Mouse (Mus musculus): Measurements from ENCODE around the gene Nol9. TPM values are rescaled to one million over a fixed set of nuclear protein-coding genes. Genes with fewer than 3 reads are reported as not detected.
A peak's percentile ranks its signal among the peaks of the same experiment; 100 is the strongest.

Gene Nol9
- polyA plus RNA-seq, 1 experiment from 2014 or later = 10.0 TPM

DNA sequence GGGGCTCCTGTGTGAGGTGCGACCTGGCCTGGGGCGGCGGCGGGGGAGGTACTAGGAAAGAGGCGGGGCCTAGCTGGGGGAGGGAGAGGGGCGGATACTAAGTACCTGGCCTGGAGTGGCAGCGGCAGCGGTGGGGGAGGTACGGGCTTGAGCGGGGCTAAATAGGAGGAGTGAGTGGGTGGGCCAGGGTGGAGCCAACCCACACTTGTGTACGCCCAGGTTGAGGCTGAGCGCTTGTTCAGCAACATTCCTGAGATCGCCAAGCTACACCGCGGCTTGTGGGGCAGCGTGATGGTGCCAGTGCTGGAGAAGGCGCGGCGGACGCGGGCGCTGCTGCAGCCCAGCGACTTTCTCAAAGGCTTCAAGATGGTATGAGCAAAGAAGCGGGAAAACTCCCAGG lies 68.4 kb downstream of the Nol9 start:
- H3K4me2 ChIP-seq (replicated peaks; ENCODE audit: low read depth, low read length) = peak overlapping the region; percentile 65
- peaks cover 27% of the 10 kb centered on the region for H3K36me3 ChIP-seq (ENCODE audit: insufficient read depth, low read length)
- H3K27ac ChIP-seq (ENCODE audit: low read length) = peak overlapping the region; percentile 93
- 22% methylated on average over 22 of the region's 24 CpGs for WGBS
- H3K9me3 ChIP-seq (ENCODE audit: low read length) = no peaks in the 10 kb centered on the region
- DNase-seq (ENCODE audit: low spot score) (peak; percentile 93), ATAC-seq (peak; percentile 95)
- H3K9ac ChIP-seq (replicated peaks; ENCODE audit: low read depth) = no peak overlapping the region
- H3K4me1 ChIP-seq (ENCODE audit: insufficient read depth, low read depth, low read length) = 0 out of 2 replicates have a peak, but pooled peaks cover 3% of the 10 kb centered on the region
- H3K27me3 ChIP-seq (replicated peaks; ENCODE audit: insufficient read depth, low read length) = no peaks in the 10 kb centered on the region
- TF ChIP-seq EP300 (IDR thresholded peaks at IDR 0.05) = no peak
- no peak for TF ChIP-seq CTCF (IDR thresholded peaks at IDR 0.05)
- H3K4me3 ChIP-seq (ENCODE audit: low read depth, low read length) = peak overlapping the region; percentile 27; the same call in 1 of the 2 replicates

DNA sequence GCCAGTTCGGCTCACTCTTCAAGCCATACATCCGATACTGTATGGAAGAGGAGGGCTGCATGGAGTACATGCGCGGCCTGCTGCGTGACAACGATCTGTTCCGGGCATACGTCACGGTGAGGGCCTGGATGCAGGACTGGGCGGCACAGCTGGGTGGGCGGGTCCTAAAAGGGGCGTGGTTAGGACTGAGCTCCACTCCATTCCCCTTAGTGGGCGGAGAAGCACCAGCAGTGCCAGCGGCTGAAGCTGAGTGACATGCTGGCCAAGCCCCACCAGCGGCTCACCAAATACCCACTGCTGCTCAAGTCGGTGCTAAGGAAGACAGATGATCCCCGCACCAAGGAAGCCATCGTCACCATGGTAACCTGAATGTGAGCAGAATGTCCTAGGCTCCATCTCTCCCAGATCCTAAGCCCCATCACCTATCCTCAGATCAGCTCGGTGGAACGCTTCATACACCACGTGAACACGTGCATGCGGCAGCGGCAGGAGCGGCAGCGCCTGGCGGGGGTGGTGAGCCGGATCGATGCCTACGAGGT lies 68.9 kb downstream of the Nol9 start:
- TF ChIP-seq CTCF (IDR thresholded peaks at IDR 0.05) (no peak), EP300 (IDR thresholded peaks at IDR 0.05) (no peak)
- peak overlapping the region; percentile 65 for H3K4me2 ChIP-seq (replicated peaks; ENCODE audit: low read depth, low read length)
- peak overlapping the region; percentile 27; the same call in 1 of the 2 replicates for H3K4me3 ChIP-seq (ENCODE audit: low read depth, low read length)
- ATAC-seq (peak; percentile 92), DNase-seq (ENCODE audit: low spot score) (peak; percentile 91)
- no peaks in the 10 kb centered on the region for H3K9me3 ChIP-seq (ENCODE audit: low read length)
- H3K36me3 ChIP-seq (ENCODE audit: insufficient read depth, low read length) = peaks cover 27% of the 10 kb centered on the region
- H3K9ac ChIP-seq (replicated peaks; ENCODE audit: low read depth) = no peak overlapping the region
- WGBS = 36% methylated on average over 30 of the region's 30 CpGs
- H3K27me3 ChIP-seq (replicated peaks; ENCODE audit: insufficient read depth, low read length) = no peaks in the 10 kb centered on the region
- H3K4me1 ChIP-seq (ENCODE audit: insufficient read depth, low read depth, low read length) = 0 out of 2 replicates have a peak, but pooled peaks cover 3% of the 10 kb centered on the region
- H3K27ac ChIP-seq (ENCODE audit: low read length) = peak overlapping the region; percentile 93

DNA sequence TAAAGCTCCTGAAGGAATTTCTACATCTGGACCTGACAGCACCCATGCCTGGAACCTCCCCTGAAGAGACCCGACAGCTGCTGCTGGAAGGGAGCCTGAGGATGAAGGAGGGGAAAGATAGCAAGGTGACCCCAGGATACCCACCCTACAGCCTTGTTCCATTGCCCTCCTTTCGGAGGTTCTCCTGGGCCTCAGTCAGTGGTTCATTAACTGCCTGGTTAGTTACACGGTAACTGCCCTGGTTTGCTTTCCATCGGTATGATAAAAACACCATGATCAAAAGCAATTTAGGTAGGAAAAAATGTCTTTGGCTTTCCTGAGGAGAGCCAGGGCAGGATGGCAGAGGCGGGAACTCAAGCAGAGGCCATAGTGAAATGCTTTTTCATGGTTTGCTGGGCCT lies 69.6 kb downstream of the Nol9 start:
- Histone ChIP-seq H3K9me3 (ENCODE audit: low read length) (no peaks in the 10 kb centered on the region), H3K4me2 (replicated peaks; ENCODE audit: low read depth, low read length) (0 out of 2 replicates have a peak overlapping the region, but pooled peaks have one; percentile 65), H3K4me3 (ENCODE audit: low read depth, low read length) (no peak overlapping the region), H3K4me1 (ENCODE audit: insufficient read depth, low read depth, low read length) (0 out of 2 replicates have a peak, but pooled peaks cover 3% of the 10 kb centered on the region), H3K27me3 (replicated peaks; ENCODE audit: insufficient read depth, low read length) (no peaks in the 10 kb centered on the region), H3K27ac (ENCODE audit: low read length) (no peak overlapping the region), H3K36me3 (ENCODE audit: insufficient read depth, low read length) (peaks cover 21% of the 10 kb centered on the region), H3K9ac (replicated peaks; ENCODE audit: low read depth) (no peak overlapping the region)
- WGBS = 84% methylated on average over 5 of the region's 5 CpGs
- DNase-seq (ENCODE audit: low spot score) (no peak), ATAC-seq (no peak)
- TF ChIP-seq CTCF (IDR thresholded peaks at IDR 0.05) (no peak), EP300 (IDR thresholded peaks at IDR 0.05) (no peak)

DNA sequence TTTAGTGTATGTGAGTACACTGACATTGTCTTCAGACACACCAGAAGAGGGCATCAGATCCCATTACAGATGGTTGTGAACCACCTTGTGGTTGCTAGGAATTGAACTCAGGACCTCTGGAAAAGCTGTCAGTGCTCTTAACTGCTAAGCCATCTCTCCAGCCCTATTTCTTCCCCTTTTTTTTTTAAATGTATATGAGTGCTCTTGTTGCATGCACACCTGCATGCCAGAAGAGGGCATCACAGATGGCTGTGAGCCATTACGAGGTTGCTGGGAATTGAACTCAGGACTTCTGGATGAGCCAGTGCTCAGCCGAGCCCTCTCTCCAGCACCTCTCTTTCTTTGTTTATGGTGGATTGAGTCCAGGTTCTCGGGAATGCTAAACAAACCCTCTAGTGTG lies 70.4 kb downstream of the Nol9 start:
- Histone ChIP-seq H3K4me2 (replicated peaks; ENCODE audit: low read depth, low read length) (no peak overlapping the region), H3K36me3 (ENCODE audit: insufficient read depth, low read length) (peaks cover 18% of the 10 kb centered on the region), H3K27me3 (replicated peaks; ENCODE audit: insufficient read depth, low read length) (no peaks in the 10 kb centered on the region), H3K27ac (ENCODE audit: low read length) (no peak overlapping the region), H3K9me3 (ENCODE audit: low read length) (no peaks in the 10 kb centered on the region), H3K4me1 (ENCODE audit: insufficient read depth, low read depth, low read length) (0 out of 2 replicates have a peak, but pooled peaks cover 3% of the 10 kb centered on the region), H3K4me3 (ENCODE audit: low read depth, low read length) (no peak overlapping the region), H3K9ac (replicated peaks; ENCODE audit: low read depth) (no peak overlapping the region)
- TF ChIP-seq CTCF (IDR thresholded peaks at IDR 0.05) = no peak
- TF ChIP-seq EP300 (IDR thresholded peaks at IDR 0.05) = no peak
- DNase-seq (ENCODE audit: low spot score) (no peak), ATAC-seq (no peak)
- WGBS = 41% methylated on average over 3 of the region's 3 CpGs

DNA sequence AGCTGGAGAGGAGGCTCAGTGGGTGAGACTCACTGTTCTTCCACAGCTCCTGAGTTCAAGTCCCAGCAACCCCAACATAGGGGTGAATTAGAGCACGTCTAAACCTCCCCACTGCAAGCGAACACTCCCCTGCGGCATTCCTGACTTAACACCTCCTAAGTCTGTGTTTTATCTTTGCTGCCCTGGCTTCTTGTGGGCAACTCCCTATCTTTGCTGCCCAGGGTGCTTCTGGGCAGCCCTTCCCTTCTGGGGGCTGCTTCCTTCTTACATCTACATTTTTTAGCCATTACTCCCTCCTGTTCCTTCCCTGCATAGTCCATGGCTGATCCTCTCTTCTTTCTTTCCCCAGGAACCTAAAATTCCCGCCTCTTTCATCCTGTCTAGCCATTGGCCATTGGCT lies 71.6 kb downstream of the Nol9 start:
- no peak overlapping the region for H3K27ac ChIP-seq (ENCODE audit: low read length)
- ATAC-seq (no peak), DNase-seq (ENCODE audit: low spot score) (no peak)
- H3K9ac ChIP-seq (replicated peaks; ENCODE audit: low read depth) = no peak overlapping the region
- peaks cover 8% of the 10 kb centered on the region; the same call in 1 of the 2 replicates for H3K4me1 ChIP-seq (ENCODE audit: insufficient read depth, low read depth, low read length)
- H3K27me3 ChIP-seq (replicated peaks; ENCODE audit: insufficient read depth, low read length) = no peaks in the 10 kb centered on the region
- H3K36me3 ChIP-seq (ENCODE audit: insufficient read depth, low read length) = peaks cover 24% of the 10 kb centered on the region
- no peak overlapping the region for H3K4me3 ChIP-seq (ENCODE audit: low read depth, low read length)
- TF ChIP-seq EP300 (IDR thresholded peaks at IDR 0.05) (no peak), CTCF (IDR thresholded peaks at IDR 0.05) (no peak)
- 80% methylated on average over 4 of the region's 4 CpGs for WGBS
- H3K9me3 ChIP-seq (ENCODE audit: low read length) = no peaks in the 10 kb centered on the region
- H3K4me2 ChIP-seq (replicated peaks; ENCODE audit: low read depth, low read length) = no peak overlapping the region

Other genes starting within 250 kb of the Nol9 start
- 79.1 and 86.4 TPM in 2 replicates for gene Camta1, start 177.4 kb upstream of the Nol9 start, polyA plus RNA-seq (2015; fragmentation: Nextera tagmentation; extraction: Ambion mirVana)
- gene Dnajc11, start 105.6 kb upstream of the Nol9 start, polyA plus RNA-seq (2015; fragmentation: Nextera tagmentation; extraction: Ambion mirVana) = 23.0 and 24.9 TPM in 2 replicates
- 31.0 and 33.3 TPM in 2 replicates for gene Thap3, start 50.3 kb upstream of the Nol9 start, polyA plus RNA-seq (2015; fragmentation: Nextera tagmentation; extraction: Ambion mirVana)
- gene Phf13, start 43.1 kb upstream of the Nol9 start, polyA plus RNA-seq (2015; fragmentation: Nextera tagmentation; extraction: Ambion mirVana) = 18.0 TPM in 2 replicates
- gene Klhl21, start 30.5 kb upstream of the Nol9 start, polyA plus RNA-seq (2015; fragmentation: Nextera tagmentation; extraction: Ambion mirVana) = 13.4 and 13.7 TPM in 2 replicates
- gene Zbtb48, start 11.7 kb upstream of the Nol9 start, polyA plus RNA-seq (2015; fragmentation: Nextera tagmentation; extraction: Ambion mirVana) = 13.2 and 13.7 TPM in 2 replicates
- 0.21 and 0.35 TPM in 2 replicates for gene Tas1r1, start 753 bp upstream of the Nol9 start, polyA plus RNA-seq (2015; fragmentation: Nextera tagmentation; extraction: Ambion mirVana)
- gene Plekhg5, start 33.2 kb downstream of the Nol9 start, polyA plus RNA-seq (2015; fragmentation: Nextera tagmentation; extraction: Ambion mirVana) = 17.4 and 18.8 TPM in 2 replicates
- 1.2 and 1.4 TPM in 2 replicates for gene Tnfrsf25, start 76.6 kb downstream of the Nol9 start, polyA plus RNA-seq (2015; fragmentation: Nextera tagmentation; extraction: Ambion mirVana)
- 2.0 and 3.1 TPM in 2 replicates for gene Espn, start 113.0 kb downstream of the Nol9 start, polyA plus RNA-seq (2015; fragmentation: Nextera tagmentation; extraction: Ambion mirVana)
- gene Hes2, start 119.5 kb downstream of the Nol9 start, polyA plus RNA-seq (2015; fragmentation: Nextera tagmentation; extraction: Ambion mirVana) = 0.26 and 0.33 TPM in 2 replicates
- gene Acot7, start 138.8 kb downstream of the Nol9 start, polyA plus RNA-seq (2015; fragmentation: Nextera tagmentation; extraction: Ambion mirVana) = 59.2 and 63.4 TPM in 2 replicates
- 11.1 and 12.3 TPM in 2 replicates for gene Gpr153, start 234.9 kb downstream of the Nol9 start, polyA plus RNA-seq (2015; fragmentation: Nextera tagmentation; extraction: Ambion mirVana)